Mouse (Mus musculus) E14TG2a.4 (cell line): ENCODE data around the gene Npnt.

Experiments
- CTCF ChIP-seq: conservative IDR thresholded peaks from 2 replicates; pipeline ENCODE4 v1.5.1; 2014; ENCODE audit warnings: low read length
- NANOG ChIP-seq: IDR thresholded peaks from 2 replicates; pipeline ENCODE4 v1.6.1; 2014; ENCODE audit warnings: borderline replicate concordance, low read length, mixed read lengths
- POU5F1 ChIP-seq: IDR thresholded peaks from 2 replicates; pipeline ENCODE4 v1.6.1; 2014; ENCODE audit warnings: low read length, borderline replicate concordance

DNA sequence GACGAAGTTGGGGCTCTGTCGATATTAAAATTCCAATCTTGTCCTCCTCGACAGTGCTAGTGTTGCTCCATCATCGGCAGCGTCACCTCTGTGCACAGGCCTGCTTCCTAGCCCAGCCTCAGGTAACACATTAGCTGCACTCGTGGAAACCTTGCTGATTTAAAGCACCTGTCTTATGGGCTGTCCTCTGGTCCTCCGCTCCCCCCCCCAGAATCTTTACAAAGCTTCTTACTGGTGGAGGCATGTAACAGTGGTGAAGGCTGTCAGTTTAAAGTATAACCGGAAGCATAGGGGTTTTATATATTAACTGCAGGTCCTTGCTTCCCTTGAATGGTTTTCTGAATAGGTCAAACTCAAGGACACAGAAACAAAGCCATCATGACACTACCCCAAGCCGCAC, 66.8 kb downstream of the Npnt start:
- TF ChIP-seq CTCF, result no peak
- TF ChIP-seq POU5F1, result no peak
- TF ChIP-seq NANOG, result no peak
